Mouse (Mus musculus) embryonic facial prominence, embryonic 15.5 days (tissue): ENCODE measurements around the gene Tdrd9. TPM values are rescaled to one million over a fixed set of nuclear protein-coding genes. Genes with fewer than 3 reads are reported as not detected.
A peak's percentile ranks its signal among the peaks of the same experiment; 100 is the strongest.

Experiments
- ATAC-seq: fragments of 200-750 bp; cut with Nextera tagmentation; 2 replicates; pipeline ENCODE4 v1.8.0; 2017; ENCODE audit warnings: low read depth, moderate TSS enrichment; ENCODE audit not compliant: insufficient number of reproducible peaks, low FRiP score, low TSS enrichment
- H3K27ac ChIP-seq: fragments of 300-500 bp; sonication (generic); replicated peaks from 2 replicates; pipeline ENCODE4 v1.5.1; 2015; ENCODE audit warnings: mild to moderate bottlenecking, inconsistent platforms
- H3K27me3 ChIP-seq: fragments of 300-500 bp; sonication (generic); 2 replicates; pipeline ENCODE4 v1.6.1; 2015; ENCODE audit warnings: inconsistent platforms
- H3K36me3 ChIP-seq: fragments of 300-500 bp; sonication (generic); 2 replicates; pipeline ENCODE4 v1.6.1; 2015; ENCODE audit warnings: mild to moderate bottlenecking, inconsistent platforms
- H3K4me1 ChIP-seq: fragments of 300-500 bp; sonication (generic); 2 replicates; pipeline ENCODE4 v1.6.1; 2015; ENCODE audit warnings: inconsistent platforms
- H3K4me2 ChIP-seq: fragments of 300-500 bp; sonication (generic); replicated peaks from 2 replicates; pipeline ENCODE4 v1.6.1; 2015; ENCODE audit warnings: mild to moderate bottlenecking, inconsistent platforms
- H3K4me3 ChIP-seq: fragments of 300-500 bp; sonication (generic); replicated peaks from 2 replicates; pipeline ENCODE4 v1.5.1; 2015; ENCODE audit warnings: mild to moderate bottlenecking, inconsistent platforms
- H3K9ac ChIP-seq: fragments of 300-500 bp; sonication (generic); 2 replicates; pipeline ENCODE4 v1.6.1; 2015; ENCODE audit warnings: inconsistent platforms
- H3K9me3 ChIP-seq: fragments of 300-500 bp; sonication (generic); replicated peaks from 2 replicates; pipeline ENCODE4 v1.6.1; 2016; ENCODE audit warnings: inconsistent platforms
- WGBS: fragments of 180-500 bp; shearing (Covaris S2); methylation state at CpG from one replicate; pipeline ENCODE4 v1.1.7; 2015; 5-methylcytosine and 5-hydroxymethylcytosine counted together
- polyA plus RNA-seq: library from polyadenylated mRNA; unstranded; fragments of >200 nt; fragmentation: Nextera tagmentation; extraction: Ambion mirVana; gene quantifications from 2 replicates; pipeline ENCODE4 v1.2.1, GENCODE M21; 2015

Gene Tdrd9
- polyA plus RNA-seq, 1 experiment from 2014 or later: 0.41 TPM

GRCm38 (mm10) chr12:111999735-112000134 lies 28.4 kb downstream of the Tdrd9 start:
- no peaks in the 10 kb centered on the region for H3K4me1 ChIP-seq
- 92% methylated on average over 7 of the region's 7 CpGs for WGBS
- no peak overlapping the region for H3K4me2 ChIP-seq

GRCm38 (mm10) chr12:112001223-112001622 lies 29.9 kb downstream of the Tdrd9 start:
- H3K36me3 ChIP-seq: no peaks in the 10 kb centered on the region
- no peaks in the 10 kb centered on the region for H3K9me3 ChIP-seq
- no peaks in the 10 kb centered on the region for H3K4me1 ChIP-seq
- H3K27ac ChIP-seq: no peak overlapping the region
- no peak for ATAC-seq
- no peak overlapping the region for H3K4me2 ChIP-seq
- WGBS: 18% methylated on average over 8 of the region's 8 CpGs
- no peak overlapping the region for H3K4me3 ChIP-seq
- no peaks in the 10 kb centered on the region for H3K27me3 ChIP-seq
- no peak overlapping the region for H3K9ac ChIP-seq

More at GRCm38 (mm10) chr12:111999735-112000134, 28.4 kb downstream of the Tdrd9 start:
- H3K27ac ChIP-seq: no peak overlapping the region
- H3K36me3 ChIP-seq: no peaks in the 10 kb centered on the region
- no peak overlapping the region for H3K9ac ChIP-seq
- no peak for ATAC-seq
- no peaks in the 10 kb centered on the region for H3K9me3 ChIP-seq
- no peak overlapping the region for H3K4me3 ChIP-seq
- H3K27me3 ChIP-seq: no peaks in the 10 kb centered on the region

DNA sequence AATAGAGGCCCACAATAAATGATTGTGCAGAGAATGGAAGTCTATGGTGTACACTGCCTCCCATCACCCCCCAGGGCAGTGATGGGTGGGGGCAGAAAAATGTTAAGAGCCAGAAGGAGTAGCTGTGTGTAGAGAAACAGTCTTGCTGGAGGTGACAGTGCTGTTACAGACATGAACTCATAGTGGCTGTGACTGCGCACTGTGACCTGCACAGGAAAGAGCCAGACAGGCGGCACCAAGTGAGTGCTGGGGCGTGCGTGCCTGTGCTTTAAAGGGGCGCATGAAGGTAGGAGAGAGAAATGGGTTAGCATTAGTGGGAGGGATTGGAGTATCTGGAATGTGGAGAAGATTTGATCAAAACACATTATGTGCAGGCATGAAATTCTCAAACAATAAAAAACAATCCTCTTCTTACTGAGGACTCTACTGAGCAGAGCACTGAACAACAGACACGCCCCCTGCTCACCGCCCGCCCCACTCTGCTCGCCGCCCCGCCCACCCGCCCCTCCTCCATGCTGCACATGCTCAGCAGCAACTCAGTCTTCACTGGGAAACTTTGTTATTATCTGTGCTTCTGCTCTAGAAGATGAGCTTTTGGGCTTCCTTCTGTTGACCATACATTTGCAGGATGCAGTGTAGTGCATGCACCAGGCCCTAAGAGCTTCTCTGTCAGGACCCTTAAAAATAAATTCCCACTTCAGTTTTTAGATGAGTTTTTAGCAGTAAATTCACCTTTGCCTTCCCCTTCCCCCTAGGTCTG lies 41.3 kb downstream of the Tdrd9 start:
- Histone ChIP-seq H3K4me3 (peak overlapping the region; percentile 15; the same call in 1 of the 2 replicates), H3K9me3 (no peaks in the 10 kb centered on the region), H3K9ac (no peak overlapping the region), H3K27ac (no peak overlapping the region; the same call in 1 of the 2 replicates), H3K36me3 (no peaks in the 10 kb centered on the region), H3K4me1 (0 out of 2 replicates have a peak, but pooled peaks cover 3% of the 10 kb centered on the region), H3K4me2 (peak overlapping the region; percentile 25), H3K27me3 (no peaks in the 10 kb centered on the region)
- ATAC-seq: peak; percentile 75
- 31% methylated on average over 12 of the region's 12 CpGs for WGBS

GRCm38 (mm10) chr12:112013271-112013801 lies 42.0 kb downstream of the Tdrd9 start:
- peak overlapping the region; percentile 15; the same call in 1 of the 2 replicates for H3K4me3 ChIP-seq
- no peak overlapping the region for H3K9ac ChIP-seq
- H3K4me1 ChIP-seq: 0 out of 2 replicates have a peak, but pooled peaks cover 3% of the 10 kb centered on the region
- no peaks in the 10 kb centered on the region for H3K36me3 ChIP-seq
- H3K4me2 ChIP-seq: peak overlapping the region; percentile 25
- no peaks in the 10 kb centered on the region for H3K27me3 ChIP-seq
- H3K27ac ChIP-seq: no peak overlapping the region; the same call in 1 of the 2 replicates
- H3K9me3 ChIP-seq: no peaks in the 10 kb centered on the region
- WGBS: 27% methylated on average over 14 of the region's 14 CpGs
- no peak for ATAC-seq

- Histone ChIP-seq H3K27me3 (no peaks in the 10 kb centered on the region), H3K27ac (peak overlapping the region; percentile 60), H3K9ac (no peak overlapping the region), H3K4me3 (no peak overlapping the region), H3K4me1 (0 out of 2 replicates have a peak, but pooled peaks cover 3% of the 10 kb centered on the region), H3K4me2 (no peak overlapping the region), H3K36me3 (no peaks in the 10 kb centered on the region), H3K9me3 (peaks cover 4% of the 10 kb centered on the region; the same call in 1 of the 2 replicates)
- 39% methylated on average over 4 of the region's 4 CpGs for WGBS
- ATAC-seq: no peak
Measured at GRCm38 (mm10) chr12:112016346-112016745, 45.0 kb downstream of the Tdrd9 start.

- Histone ChIP-seq H3K4me1 (no peaks in the 10 kb centered on the region), H3K9me3 (peaks cover 8% of the 10 kb centered on the region; the same call in 1 of the 2 replicates), H3K4me2 (no peak overlapping the region), H3K4me3 (no peak overlapping the region), H3K27ac (no peak overlapping the region), H3K36me3 (no peaks in the 10 kb centered on the region), H3K27me3 (no peaks in the 10 kb centered on the region), H3K9ac (no peak overlapping the region)
- ATAC-seq: no peak
- WGBS: 82% methylated on average over 2 of the region's 2 CpGs
Measured at GRCm38 (mm10) chr12:112023306-112023705, 51.9 kb downstream of the Tdrd9 start.

DNA sequence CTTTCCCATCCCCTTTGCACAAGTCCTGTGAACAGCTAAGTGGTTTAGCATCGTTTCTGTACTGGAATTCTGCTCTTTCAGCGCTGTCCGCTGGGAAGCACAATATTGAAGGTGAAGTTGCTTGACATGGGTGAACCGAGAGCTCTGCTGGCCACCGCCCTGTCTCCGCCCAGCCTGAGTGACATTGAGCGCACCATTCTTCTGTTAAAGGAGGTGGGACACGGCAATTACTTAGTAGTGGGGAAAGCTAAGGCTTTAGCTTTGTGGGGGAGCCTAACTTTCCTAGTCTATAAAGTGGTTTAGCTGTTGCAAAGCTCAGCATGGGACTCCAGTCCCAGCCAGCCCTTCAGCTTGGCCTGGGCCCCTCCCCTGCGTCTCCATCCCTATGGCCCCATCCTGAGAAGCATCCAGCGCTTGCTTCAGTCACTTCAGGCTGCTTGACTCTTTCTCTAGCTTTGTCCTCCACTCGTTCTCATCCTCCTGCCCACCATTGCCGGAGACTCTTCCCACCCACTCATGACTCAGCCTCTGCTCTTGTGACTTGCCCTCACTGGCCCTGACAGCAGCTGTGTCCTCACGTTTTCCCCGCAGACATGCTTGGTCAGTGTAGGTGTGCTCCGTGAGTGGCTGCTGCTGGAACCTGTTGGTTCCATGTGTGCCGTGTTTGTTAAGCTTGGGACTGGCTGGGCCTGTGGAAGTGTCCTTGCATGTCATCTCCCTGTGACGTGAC lies 53.4 kb downstream of the Tdrd9 start:
- ATAC-seq: no peak
- no peak overlapping the region for H3K4me3 ChIP-seq
- 76% methylated on average over 17 of the region's 17 CpGs for WGBS
- no peak overlapping the region for H3K9ac ChIP-seq
- H3K4me2 ChIP-seq: no peak overlapping the region
- no peaks in the 10 kb centered on the region for H3K36me3 ChIP-seq
- peaks cover 8% of the 10 kb centered on the region; the same call in 1 of the 2 replicates for H3K9me3 ChIP-seq
- H3K27me3 ChIP-seq: no peaks in the 10 kb centered on the region
- H3K27ac ChIP-seq: no peak overlapping the region
- no peaks in the 10 kb centered on the region for H3K4me1 ChIP-seq

DNA sequence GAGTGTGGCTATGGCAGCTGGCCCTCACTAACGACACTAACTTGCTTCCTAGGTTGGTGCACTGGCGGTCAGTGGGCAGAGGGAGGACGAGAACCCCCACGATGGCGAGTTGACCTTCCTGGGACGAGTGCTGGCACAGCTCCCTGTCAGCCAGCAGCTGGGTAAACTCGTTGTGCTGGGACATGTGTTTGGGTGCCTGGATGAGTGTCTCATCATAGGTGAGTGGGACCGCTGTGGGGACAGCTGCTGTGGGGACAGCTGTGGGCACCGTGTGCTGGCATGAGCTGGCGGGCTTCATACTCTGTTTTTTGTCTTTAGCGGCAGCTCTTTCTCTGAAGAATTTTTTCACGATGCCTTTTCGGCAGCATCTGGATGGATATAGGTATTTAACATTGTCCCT lies 54.1 kb downstream of the Tdrd9 start:
- no peak for ATAC-seq
- H3K36me3 ChIP-seq: no peaks in the 10 kb centered on the region
- H3K9ac ChIP-seq: no peak overlapping the region
- no peaks in the 10 kb centered on the region for H3K4me1 ChIP-seq
- no peaks in the 10 kb centered on the region for H3K27me3 ChIP-seq
- no peak overlapping the region for H3K27ac ChIP-seq
- H3K4me2 ChIP-seq: no peak overlapping the region
- H3K4me3 ChIP-seq: no peak overlapping the region
- H3K9me3 ChIP-seq: peaks cover 4% of the 10 kb centered on the region; the same call in 1 of the 2 replicates
- 92% methylated on average over 13 of the region's 13 CpGs for WGBS

DNA sequence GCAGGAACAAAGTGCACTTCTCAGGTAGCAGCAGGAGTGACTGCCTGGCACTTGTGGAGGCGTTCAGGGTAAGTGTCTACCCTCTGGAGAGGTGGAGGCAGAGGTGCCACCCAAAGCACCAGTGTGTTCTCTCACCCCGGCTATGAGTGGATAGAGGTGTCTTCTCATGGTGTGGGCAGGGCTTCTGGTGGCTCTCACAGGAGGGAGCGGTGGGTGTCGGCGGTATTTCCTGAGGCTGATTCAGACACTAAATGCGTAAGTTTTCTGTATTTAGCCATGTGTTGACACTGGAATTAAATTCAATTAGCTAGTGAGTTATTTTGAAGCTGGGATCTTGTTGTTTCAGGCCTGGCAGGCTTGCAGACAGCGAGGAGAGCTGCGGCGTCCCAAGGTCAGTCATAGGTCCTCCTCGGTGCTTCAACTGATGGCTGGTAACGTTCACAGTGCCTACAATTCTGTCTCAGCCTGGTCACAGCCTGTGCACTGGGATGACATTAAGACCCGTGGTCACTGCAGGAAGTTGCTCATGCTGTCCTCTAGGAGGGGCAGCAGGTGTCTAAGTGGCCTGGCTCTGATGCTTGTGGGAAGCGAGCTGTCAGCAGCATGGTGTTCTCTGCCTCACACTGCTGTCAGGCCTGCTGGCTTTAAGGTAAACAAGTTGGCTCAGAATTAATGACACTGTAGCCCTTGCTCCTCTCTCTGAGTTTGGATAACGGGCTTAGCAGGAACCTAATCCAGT lies 54.7 kb downstream of the Tdrd9 start:
- Histone ChIP-seq H3K36me3 (no peaks in the 10 kb centered on the region), H3K9ac (no peak overlapping the region), H3K4me2 (no peak overlapping the region), H3K9me3 (peaks cover 4% of the 10 kb centered on the region; the same call in 1 of the 2 replicates), H3K27ac (no peak overlapping the region), H3K27me3 (no peaks in the 10 kb centered on the region), H3K4me1 (no peaks in the 10 kb centered on the region), H3K4me3 (no peak overlapping the region)
- no peak for ATAC-seq
- 69% methylated on average over 14 of the region's 14 CpGs for WGBS

DNA sequence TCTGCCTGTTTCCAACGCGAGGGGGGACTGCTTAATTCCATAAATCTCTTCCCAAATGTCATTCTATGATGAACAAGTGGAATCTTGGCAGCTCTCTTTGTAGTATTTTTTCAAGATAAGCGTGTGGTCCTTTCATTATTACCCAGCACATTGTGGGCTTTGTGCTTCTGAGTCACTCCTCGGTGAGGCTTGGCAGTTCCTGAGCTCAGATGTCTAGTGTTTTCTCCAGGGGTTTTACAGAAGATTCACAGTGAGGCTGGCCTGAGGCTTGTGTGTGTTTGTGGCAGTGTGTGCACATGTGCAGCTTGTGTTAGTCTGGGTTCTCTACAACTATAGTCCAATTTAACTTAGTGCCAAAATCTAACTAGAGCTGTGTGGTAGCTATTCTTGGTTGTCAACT lies 56.0 kb downstream of the Tdrd9 start:
- H3K9ac ChIP-seq: no peak overlapping the region
- WGBS: 66% methylated on average over 4 of the region's 4 CpGs

More for the DNA sequence above, 56.0 kb downstream of the Tdrd9 start:
- H3K4me1 ChIP-seq: no peaks in the 10 kb centered on the region
- ATAC-seq: no peak
- no peak overlapping the region for H3K27ac ChIP-seq
- H3K9me3 ChIP-seq: 0 out of 2 replicates have a peak, but pooled peaks cover 4% of the 10 kb centered on the region
- no peaks in the 10 kb centered on the region for H3K36me3 ChIP-seq
- H3K4me2 ChIP-seq: no peak overlapping the region
- no peak overlapping the region for H3K4me3 ChIP-seq
- H3K27me3 ChIP-seq: no peaks in the 10 kb centered on the region
